Mouse (Mus musculus): ENCODE measurements around the gene Pex5.

DNA sequence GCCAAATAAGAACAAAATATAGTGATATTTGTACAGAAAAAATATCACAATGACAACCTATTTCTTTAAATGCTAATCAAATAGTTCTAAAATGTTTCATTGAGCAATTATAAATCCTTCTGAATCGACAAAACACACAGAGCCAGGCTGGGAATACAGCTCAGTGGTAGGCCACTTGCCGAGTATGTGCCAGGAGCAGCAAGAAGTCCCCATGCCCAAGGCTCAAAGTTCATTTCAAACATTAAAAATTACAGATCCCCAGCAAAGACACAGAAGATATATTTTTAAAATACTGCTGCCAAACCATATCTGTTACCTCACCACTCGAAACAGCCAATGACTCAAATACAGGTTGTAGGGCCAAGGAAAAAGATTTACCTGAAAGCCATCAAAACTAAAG lies 3.8 kb upstream of the Pex5 start:
- no peak for TF ChIP-seq POLR2A (IDR thresholded peaks at IDR 0.05; ENCODE audit: insufficient read depth, low read depth, low read length)
- no peak for TF ChIP-seq CTCF (IDR thresholded peaks at IDR 0.05; ENCODE audit: insufficient read depth, low read depth, low read length)

All from olfactory bulb, adult 2 months (tissue).